Mouse (Mus musculus) neural tube, embryonic 12.5 days (tissue): Measurements from ENCODE around the gene Naa11. TPM values are rescaled to one million over a fixed set of nuclear protein-coding genes. Genes with fewer than 3 reads are reported as not detected.

Experiments
- ATAC-seq: fragments of 200-750 bp; cut with Nextera tagmentation; 2 replicates; pipeline ENCODE4 v1.8.0; 2017; ENCODE audit warnings: low read depth, mild to moderate bottlenecking, moderate TSS enrichment, moderate library complexity; ENCODE audit not compliant: low FRiP score
- H3K27ac ChIP-seq: fragments of 300-500 bp; sonication (generic); 2 replicates; pipeline ENCODE4 v1.5.1; 2016
- H3K27me3 ChIP-seq: fragments of 300-500 bp; sonication (generic); replicated peaks from 2 replicates; pipeline ENCODE4 v1.6.1; 2016; ENCODE audit warnings: mild to moderate bottlenecking
- H3K36me3 ChIP-seq: fragments of 300-500 bp; sonication (generic); 2 replicates; pipeline ENCODE4 v1.6.1; 2016; ENCODE audit warnings: mild to moderate bottlenecking
- H3K4me1 ChIP-seq: fragments of 300-500 bp; sonication (generic); 2 replicates; pipeline ENCODE4 v1.6.1; 2016
- H3K4me2 ChIP-seq: fragments of 300-500 bp; sonication (generic); replicated peaks from 2 replicates; pipeline ENCODE4 v1.6.1; 2016; ENCODE audit warnings: mild to moderate bottlenecking
- H3K4me3 ChIP-seq: fragments of 300-500 bp; sonication (generic); 2 replicates; pipeline ENCODE4 v1.5.1; 2016
- H3K9ac ChIP-seq: fragments of 300-500 bp; sonication (generic); 2 replicates; pipeline ENCODE4 v1.6.1; 2016; ENCODE audit warnings: mild to moderate bottlenecking
- H3K9me3 ChIP-seq: fragments of 300-500 bp; sonication (generic); 2 replicates; pipeline ENCODE4 v1.6.1; 2016; ENCODE audit warnings: mild to moderate bottlenecking
- WGBS: fragments of 180-500 bp; shearing (Covaris S2); methylation state at CpG from one replicate; pipeline ENCODE4 v1.1.7; 2016; 5-methylcytosine and 5-hydroxymethylcytosine counted together
- polyA plus RNA-seq: library from polyadenylated mRNA; unstranded; fragments of >200 nt; fragmentation: Nextera tagmentation; extraction: Ambion mirVana; gene quantifications from 2 replicates; pipeline ENCODE4 v1.2.1, GENCODE M21; 2016

The Naa11 gene
- polyA plus RNA-seq, result not detected in 2 replicates

GRCm38 (mm10) chr5:97392160-97392559, at the start of gene Naa11:
Gene Naa11 (minus strand): TSS chr5:97392379.
- H3K4me1 ChIP-seq, result no peaks in the 10 kb centered on the region
- no peak within 1 kb of the TSS for H3K4me3 ChIP-seq
- no peak within 1 kb of the TSS for H3K27ac ChIP-seq
- H3K9ac ChIP-seq, result no peak within 1 kb of the TSS
- ATAC-seq, result no peak
- no peaks in the 10 kb centered on the region for H3K27me3 ChIP-seq
- H3K36me3 ChIP-seq, result no peaks in the 10 kb centered on the region
- no peak within 1 kb of the TSS for H3K4me2 ChIP-seq
- WGBS, result 96% methylated on average over 23 of the region's 23 CpGs
- no peaks in the 10 kb centered on the region for H3K9me3 ChIP-seq

GRCm38 (mm10) chr5:97432512-97432911, 40.3 kb upstream of the Naa11 start:
- Histone ChIP-seq H3K4me1 (no peaks in the 10 kb centered on the region), H3K4me2 (no peak overlapping the region), H3K9ac (no peak overlapping the region), H3K27me3 (no peaks in the 10 kb centered on the region), H3K36me3 (no peaks in the 10 kb centered on the region), H3K9me3 (no peaks in the 10 kb centered on the region), H3K4me3 (no peak overlapping the region), H3K27ac (no peak overlapping the region)
- no peak for ATAC-seq
- WGBS, result 90% methylated on average over 2 of the region's 2 CpGs

- H3K4me3 ChIP-seq, result no peak overlapping the region
- H3K4me2 ChIP-seq, result no peak overlapping the region
- no peak for ATAC-seq
- no peaks in the 10 kb centered on the region for H3K4me1 ChIP-seq
- no peaks in the 10 kb centered on the region for H3K27me3 ChIP-seq
- no peak overlapping the region for H3K9ac ChIP-seq
- no peak overlapping the region for H3K27ac ChIP-seq
- H3K36me3 ChIP-seq, result no peaks in the 10 kb centered on the region
- H3K9me3 ChIP-seq, result no peaks in the 10 kb centered on the region
- 77% methylated on average over 9 of the region's 9 CpGs for WGBS
These were observed 37.8 kb upstream of the Naa11 start for GRCm38 (mm10) chr5:97429976-97430375.

- H3K27ac ChIP-seq, result no peak overlapping the region
- no peak overlapping the region for H3K9ac ChIP-seq
- H3K4me3 ChIP-seq, result no peak overlapping the region
- no peaks in the 10 kb centered on the region for H3K36me3 ChIP-seq
- H3K9me3 ChIP-seq, result no peaks in the 10 kb centered on the region
- 97% methylated on average over 2 of the region's 2 CpGs for WGBS
- no peaks in the 10 kb centered on the region for H3K4me1 ChIP-seq
- H3K27me3 ChIP-seq, result no peaks in the 10 kb centered on the region
- H3K4me2 ChIP-seq, result no peak overlapping the region
- no peak for ATAC-seq
These were observed 29.5 kb upstream of the Naa11 start for GRCm38 (mm10) chr5:97421669-97422068.

GRCm38 (mm10) chr5:97417185-97417584, 25.0 kb upstream of the Naa11 start:
- H3K9me3 ChIP-seq, result no peaks in the 10 kb centered on the region
- H3K27me3 ChIP-seq, result no peaks in the 10 kb centered on the region
- 82% methylated on average over 2 of the region's 2 CpGs for WGBS

GRCm38 (mm10) chr5:97415837-97416236, 23.7 kb upstream of the Naa11 start:
- Histone ChIP-seq H3K9me3 (no peaks in the 10 kb centered on the region), H3K4me3 (no peak overlapping the region), H3K27me3 (no peaks in the 10 kb centered on the region), H3K27ac (no peak overlapping the region), H3K4me2 (no peak overlapping the region), H3K4me1 (no peaks in the 10 kb centered on the region), H3K36me3 (no peaks in the 10 kb centered on the region), H3K9ac (no peak overlapping the region)
- 0 out of 2 replicates have a peak, but pooled peaks have one; percentile 41 for ATAC-seq
- 67% methylated on average over 6 of the region's 6 CpGs for WGBS

More at GRCm38 (mm10) chr5:97417185-97417584, 25.0 kb upstream of the Naa11 start:
- H3K4me3 ChIP-seq, result no peak overlapping the region
- H3K4me1 ChIP-seq, result no peaks in the 10 kb centered on the region
- no peak overlapping the region for H3K27ac ChIP-seq
- no peak for ATAC-seq
- H3K36me3 ChIP-seq, result no peaks in the 10 kb centered on the region
- no peak overlapping the region for H3K4me2 ChIP-seq
- H3K9ac ChIP-seq, result no peak overlapping the region

GRCm38 (mm10) chr5:97413716-97414115, 21.5 kb upstream of the Naa11 start:
- no peak for ATAC-seq
- no peak overlapping the region for H3K4me3 ChIP-seq
- WGBS, result 85% methylated on average over 3 of the region's 3 CpGs
- no peaks in the 10 kb centered on the region for H3K36me3 ChIP-seq
- no peaks in the 10 kb centered on the region for H3K4me1 ChIP-seq
- no peaks in the 10 kb centered on the region for H3K9me3 ChIP-seq
- no peak overlapping the region for H3K9ac ChIP-seq
- no peak overlapping the region for H3K27ac ChIP-seq
- no peaks in the 10 kb centered on the region for H3K27me3 ChIP-seq
- no peak overlapping the region for H3K4me2 ChIP-seq

- H3K9me3 ChIP-seq, result no peaks in the 10 kb centered on the region
- no peak for ATAC-seq
- H3K4me1 ChIP-seq, result no peaks in the 10 kb centered on the region
- no peak overlapping the region for H3K4me2 ChIP-seq
- 55% methylated on average over 6 of the region's 6 CpGs for WGBS
- no peaks in the 10 kb centered on the region for H3K36me3 ChIP-seq
- H3K9ac ChIP-seq, result no peak overlapping the region
- H3K27ac ChIP-seq, result no peak overlapping the region
- no peak overlapping the region for H3K4me3 ChIP-seq
- no peaks in the 10 kb centered on the region for H3K27me3 ChIP-seq
These were observed 18.0 kb upstream of the Naa11 start for GRCm38 (mm10) chr5:97410190-97410589.

GRCm38 (mm10) chr5:97409234-97409704, 17.1 kb upstream of the Naa11 start:
- H3K9me3 ChIP-seq, result no peaks in the 10 kb centered on the region
- H3K36me3 ChIP-seq, result no peaks in the 10 kb centered on the region
- peak; percentile 72 for ATAC-seq
- WGBS, result 36% methylated on average over 4 of the region's 4 CpGs
- H3K9ac ChIP-seq, result no peak overlapping the region
- no peak overlapping the region for H3K27ac ChIP-seq
- no peaks in the 10 kb centered on the region for H3K4me1 ChIP-seq
- no peak overlapping the region for H3K4me2 ChIP-seq
- H3K4me3 ChIP-seq, result no peak overlapping the region
- H3K27me3 ChIP-seq, result no peaks in the 10 kb centered on the region

- no peak overlapping the region for H3K4me3 ChIP-seq
- no peak overlapping the region for H3K4me2 ChIP-seq
- no peaks in the 10 kb centered on the region for H3K36me3 ChIP-seq
- H3K27ac ChIP-seq, result no peak overlapping the region
- no peaks in the 10 kb centered on the region for H3K9me3 ChIP-seq
- no peak overlapping the region for H3K9ac ChIP-seq
- no peaks in the 10 kb centered on the region for H3K4me1 ChIP-seq
- no peak for ATAC-seq
- H3K27me3 ChIP-seq, result no peaks in the 10 kb centered on the region
These were observed 8.9 kb upstream of the Naa11 start for GRCm38 (mm10) chr5:97401042-97401441.

GRCm38 (mm10) chr5:97397585-97397984, 5.4 kb upstream of the Naa11 start:
- H3K27me3 ChIP-seq, result no peaks in the 10 kb centered on the region
- H3K4me1 ChIP-seq, result no peaks in the 10 kb centered on the region
- H3K9ac ChIP-seq, result no peak overlapping the region
- no peaks in the 10 kb centered on the region for H3K9me3 ChIP-seq
- no peaks in the 10 kb centered on the region for H3K36me3 ChIP-seq
- no peak for ATAC-seq
- no peak overlapping the region for H3K27ac ChIP-seq
- 93% methylated on average over 4 of the region's 4 CpGs for WGBS
- no peak overlapping the region for H3K4me3 ChIP-seq
- no peak overlapping the region for H3K4me2 ChIP-seq

- Histone ChIP-seq H3K36me3 (no peaks in the 10 kb centered on the region), H3K4me2 (no peak overlapping the region), H3K4me3 (no peak overlapping the region), H3K9me3 (no peaks in the 10 kb centered on the region), H3K4me1 (no peaks in the 10 kb centered on the region), H3K27ac (no peak overlapping the region), H3K27me3 (no peaks in the 10 kb centered on the region), H3K9ac (no peak overlapping the region)
- ATAC-seq, result no peak
- 85% methylated on average over 6 of the region's 6 CpGs for WGBS
These were observed 4.6 kb downstream of the Naa11 start for GRCm38 (mm10) chr5:97387622-97388021.

GRCm38 (mm10) chr5:97384399-97384798, 7.8 kb downstream of the Naa11 start:
- Histone ChIP-seq H3K4me2 (no peak overlapping the region), H3K4me3 (no peak overlapping the region), H3K4me1 (no peaks in the 10 kb centered on the region), H3K27me3 (no peaks in the 10 kb centered on the region), H3K36me3 (no peaks in the 10 kb centered on the region), H3K9me3 (no peaks in the 10 kb centered on the region), H3K9ac (no peak overlapping the region), H3K27ac (no peak overlapping the region)
- WGBS, result 82% methylated on average over 4 of the region's 4 CpGs
- no peak for ATAC-seq
